Mouse (Mus musculus) E14TG2a.4 (cell line): ENCODE data around the gene Slc26a3.

Source experiments
- H3K27me3 ChIP-seq: 2 replicates; pipeline ENCODE4 v1.6.1; 2014; ENCODE audit warnings: low read length, control low read depth; ENCODE audit not compliant: insufficient read depth
- H3K36me3 ChIP-seq: 2 replicates; pipeline ENCODE4 v1.6.1; 2014; ENCODE audit warnings: low read length, control low read depth; ENCODE audit not compliant: insufficient read depth
- H3K4me1 ChIP-seq: replicated peaks from 2 replicates; pipeline ENCODE4 v1.6.1; 2014; ENCODE audit warnings: low read depth, low read length, control low read depth
- H3K4me3 ChIP-seq: replicated peaks from 2 replicates; pipeline ENCODE4 v1.5.1; 2014; ENCODE audit warnings: mild to moderate bottlenecking, low read length
- H3K9me3 ChIP-seq: 2 replicates; pipeline ENCODE4 v1.6.1; 2014; ENCODE audit warnings: low read length, control low read depth
- CTCF ChIP-seq: conservative IDR thresholded peaks from 2 replicates; pipeline ENCODE4 v1.5.1; 2014; ENCODE audit warnings: low read length
- NANOG ChIP-seq: IDR thresholded peaks from 2 replicates; pipeline ENCODE4 v1.6.1; 2014; ENCODE audit warnings: borderline replicate concordance, low read length, mixed read lengths
- POU5F1 ChIP-seq: IDR thresholded peaks from 2 replicates; pipeline ENCODE4 v1.6.1; 2014; ENCODE audit warnings: low read length, borderline replicate concordance

Slc26a3 gene

DNA sequence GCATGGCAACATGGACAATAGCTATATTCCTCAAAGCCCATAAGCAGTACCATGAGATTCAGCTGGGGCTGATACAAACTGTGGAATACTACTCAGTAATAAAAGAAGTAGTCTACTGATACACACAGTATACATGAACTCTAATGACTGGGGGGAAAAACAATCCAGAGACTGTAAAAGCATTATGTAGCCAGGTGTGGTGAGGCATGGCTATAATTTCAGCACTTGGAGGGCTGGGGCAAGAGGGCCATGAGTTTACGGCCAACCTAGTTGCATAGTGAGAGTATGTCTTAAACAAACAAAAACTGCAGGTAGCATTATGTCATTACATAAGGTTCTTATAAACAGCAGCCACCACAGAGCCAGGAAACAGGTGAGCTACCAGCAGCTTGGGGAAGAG, 10.2 kb downstream of the Slc26a3 start:
- Histone ChIP-seq H3K27me3 (no peaks in the 10 kb centered on the region), H3K4me3 (no peak overlapping the region), H3K36me3 (no peaks in the 10 kb centered on the region), H3K9me3 (no peaks in the 10 kb centered on the region), H3K4me1 (no peaks in the 10 kb centered on the region)
- no peak for TF ChIP-seq NANOG
- no peak for TF ChIP-seq CTCF

GRCm38 (mm10) chr12:31401930-31402329, 11.3 kb downstream of the Slc26a3 start:
- Histone ChIP-seq H3K4me3 (no peak overlapping the region), H3K4me1 (no peaks in the 10 kb centered on the region), H3K27me3 (no peaks in the 10 kb centered on the region), H3K9me3 (no peaks in the 10 kb centered on the region), H3K36me3 (no peaks in the 10 kb centered on the region)
- no peak for TF ChIP-seq NANOG
- TF ChIP-seq CTCF = no peak
- TF ChIP-seq POU5F1 = no peak

DNA sequence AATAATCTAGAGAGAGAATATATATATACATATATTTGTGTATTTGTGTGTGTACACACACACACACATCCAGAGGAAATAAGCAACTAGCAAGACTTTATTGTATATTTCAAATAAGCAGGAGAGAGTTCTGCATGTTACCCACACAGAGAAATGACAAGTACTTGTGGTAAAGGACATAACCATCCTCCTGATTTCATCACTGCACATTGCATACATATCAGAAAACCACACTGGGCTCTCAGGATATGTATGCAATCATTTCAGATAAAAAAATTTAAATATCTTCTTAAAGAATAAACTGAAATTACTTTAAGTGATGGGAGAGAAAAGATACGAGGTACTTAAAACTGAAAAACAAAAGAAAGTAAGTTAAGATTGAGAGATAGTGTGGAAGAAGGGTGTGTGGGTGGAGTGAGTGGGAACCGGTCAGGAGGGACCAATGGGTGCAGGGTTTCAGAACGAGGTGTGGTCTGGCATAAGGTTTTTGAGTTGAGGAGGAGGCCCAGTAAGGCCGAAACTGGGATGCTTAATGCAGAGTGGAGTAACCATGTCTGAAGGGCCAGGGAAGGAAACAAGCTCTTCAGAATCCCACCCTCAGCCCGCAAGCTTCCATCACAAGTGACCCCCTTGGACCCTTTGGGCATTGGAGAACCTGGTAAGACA, 14.0 kb downstream of the Slc26a3 start:
- no peak overlapping the region for H3K4me3 ChIP-seq
- no peaks in the 10 kb centered on the region for H3K9me3 ChIP-seq
- no peaks in the 10 kb centered on the region for H3K4me1 ChIP-seq
- H3K36me3 ChIP-seq = no peaks in the 10 kb centered on the region
- no peak for TF ChIP-seq POU5F1
- no peak for TF ChIP-seq CTCF
- TF ChIP-seq NANOG = no peak
- H3K27me3 ChIP-seq = no peaks in the 10 kb centered on the region

DNA sequence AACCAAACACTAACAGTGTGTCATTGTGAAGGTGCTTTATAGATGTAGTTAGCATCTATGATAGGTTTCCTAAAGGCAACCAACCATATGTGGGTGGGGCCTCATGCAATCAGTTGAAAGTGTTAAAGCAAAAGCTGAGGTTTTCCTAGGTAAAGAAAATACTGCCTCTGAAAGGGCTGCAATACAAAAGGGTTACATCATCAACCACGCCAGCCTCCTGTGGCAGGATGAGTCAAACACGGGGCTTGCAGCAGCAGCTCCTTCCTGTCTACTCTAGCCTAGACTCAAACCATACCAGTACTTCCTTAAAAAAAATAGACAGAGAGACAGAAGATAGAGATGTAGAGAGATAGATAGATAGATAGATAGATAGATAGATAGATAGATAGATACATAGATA, 25.3 kb downstream of the Slc26a3 start:
- H3K36me3 ChIP-seq = no peaks in the 10 kb centered on the region
- H3K9me3 ChIP-seq = no peaks in the 10 kb centered on the region
- no peaks in the 10 kb centered on the region for H3K27me3 ChIP-seq
- H3K4me1 ChIP-seq = no peaks in the 10 kb centered on the region
- no peak for TF ChIP-seq CTCF
- no peak for TF ChIP-seq NANOG
- TF ChIP-seq POU5F1 = no peak
- H3K4me3 ChIP-seq = no peak overlapping the region

- Histone ChIP-seq H3K9me3 (no peaks in the 10 kb centered on the region), H3K27me3 (no peaks in the 10 kb centered on the region), H3K4me3 (no peak overlapping the region), H3K4me1 (no peaks in the 10 kb centered on the region), H3K36me3 (no peaks in the 10 kb centered on the region)
- no peak for TF ChIP-seq CTCF
- TF ChIP-seq POU5F1 = no peak
- TF ChIP-seq NANOG = no peak
These were observed 31.4 kb downstream of the Slc26a3 start for GRCm38 (mm10) chr12:31421901-31422574.

DNA sequence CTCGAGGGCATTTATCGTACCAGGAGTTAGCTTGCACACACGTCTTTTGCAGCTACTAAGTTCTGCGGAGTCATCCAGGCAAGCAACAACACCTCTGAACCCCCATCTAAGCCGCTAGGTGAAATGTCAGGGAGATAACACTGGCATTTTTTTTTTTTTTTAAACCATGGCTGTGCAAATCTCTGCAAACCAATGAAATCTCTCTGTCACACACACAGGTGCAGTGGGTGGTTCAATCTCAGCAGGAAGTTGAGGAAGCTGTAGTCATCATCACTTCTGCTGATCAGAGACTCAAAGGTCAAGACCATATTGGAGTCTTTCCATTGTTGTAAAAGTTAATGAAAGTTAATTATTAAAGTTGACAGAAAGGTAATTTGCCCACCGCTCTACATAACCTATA, 47.1 kb downstream of the Slc26a3 start:
- no peak for TF ChIP-seq NANOG
- no peak for TF ChIP-seq POU5F1
- TF ChIP-seq CTCF = no peak
- no peaks in the 10 kb centered on the region for H3K27me3 ChIP-seq
- H3K36me3 ChIP-seq = no peaks in the 10 kb centered on the region

DNA sequence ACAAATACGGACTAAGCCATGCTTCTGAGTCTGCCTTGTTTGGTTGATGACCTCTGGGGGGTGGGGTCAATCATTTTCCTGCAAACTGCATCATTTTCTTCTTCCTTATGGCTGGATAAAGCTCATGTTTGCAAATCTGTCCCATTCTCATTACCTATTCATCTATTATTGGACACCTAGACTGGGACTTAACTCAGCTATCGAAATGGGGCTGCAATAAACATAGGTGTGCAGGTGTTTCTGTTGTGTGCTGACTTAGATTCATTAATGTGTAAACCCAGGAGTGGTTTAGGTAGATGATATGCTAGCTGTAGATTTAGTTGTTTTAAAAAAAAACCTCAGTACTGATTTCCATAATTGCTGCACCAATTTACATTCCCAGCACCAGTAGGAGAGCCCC, 48.9 kb downstream of the Slc26a3 start:
- no peaks in the 10 kb centered on the region for H3K9me3 ChIP-seq
- no peak for TF ChIP-seq POU5F1
- TF ChIP-seq CTCF = no peak
- TF ChIP-seq NANOG = no peak
- H3K4me3 ChIP-seq = no peak overlapping the region
- peaks cover 4% of the 10 kb centered on the region; the same call in 1 of the 2 replicates for H3K27me3 ChIP-seq
- H3K4me1 ChIP-seq = peaks cover 3% of the 10 kb centered on the region
- no peaks in the 10 kb centered on the region for H3K36me3 ChIP-seq

More for the DNA sequence above, 47.1 kb downstream of the Slc26a3 start:
- no peaks in the 10 kb centered on the region for H3K9me3 ChIP-seq
- H3K4me3 ChIP-seq = no peak overlapping the region
- H3K4me1 ChIP-seq = no peaks in the 10 kb centered on the region; the same call in 1 of the 2 replicates

- H3K4me3 ChIP-seq = no peak overlapping the region
- H3K27me3 ChIP-seq = peaks cover 4% of the 10 kb centered on the region; the same call in 1 of the 2 replicates
- H3K4me1 ChIP-seq = peaks cover 3% of the 10 kb centered on the region
- no peaks in the 10 kb centered on the region for H3K36me3 ChIP-seq
- H3K9me3 ChIP-seq = no peaks in the 10 kb centered on the region
- TF ChIP-seq POU5F1 = no peak
- no peak for TF ChIP-seq CTCF
These were observed 53.5 kb downstream of the Slc26a3 start for GRCm38 (mm10) chr12:31444131-31444546.
